Mouse (Mus musculus): ENCODE measurements at regions not wholly inside any gene's neighbourhood (a gene's known extent, or its start where the extent isn't known, plus 50 kb on each side); places are given as distances from the start of the nearest gene placed in this dataset.

DNA sequence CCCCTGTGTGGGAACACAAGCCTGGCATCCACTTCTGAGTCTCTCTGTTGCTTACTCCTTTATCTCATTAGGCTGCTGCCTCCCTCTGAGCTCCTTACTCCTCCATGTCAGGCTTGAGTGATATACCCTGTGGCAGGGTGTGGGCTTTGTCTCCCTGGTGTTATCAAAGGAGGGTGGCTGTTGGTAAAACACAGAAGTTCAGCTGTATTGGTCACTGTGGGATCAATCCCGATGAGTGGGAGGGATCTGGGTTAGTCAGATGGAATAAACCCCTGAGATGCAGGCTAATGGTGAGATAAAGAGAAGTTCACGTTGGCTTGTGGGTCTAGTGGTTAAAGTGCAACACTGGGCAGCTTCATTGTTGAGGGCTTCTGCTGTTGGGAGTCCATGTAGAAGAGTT lies 67.4 kb upstream of the 1700020N01Rik start:
- ATAC-seq (replicated peaks in 1 of 2; ENCODE audit: insufficient read depth in 1 of 2, low FRiP score in 2 of 2, low TSS enrichment in 1 of 2, low read depth in 1 of 2, poor library complexity in 2 of 2, severe bottlenecking in 2 of 2) = no peak

- ATAC-seq (replicated peaks in 1 of 2; ENCODE audit: insufficient read depth in 1 of 2, low FRiP score in 2 of 2, low TSS enrichment in 1 of 2, low read depth in 1 of 2, poor library complexity in 2 of 2, severe bottlenecking in 2 of 2) = no peak
Measured at GRCm38 (mm10) chr10:21528396-21528795, 64.5 kb upstream of the 1700020N01Rik start.

- no peak for ATAC-seq (replicated peaks in 1 of 2; ENCODE audit: insufficient read depth in 1 of 2, low FRiP score in 2 of 2, low TSS enrichment in 1 of 2, low read depth in 1 of 2, poor library complexity in 2 of 2, severe bottlenecking in 2 of 2)
Measured at GRCm38 (mm10) chr10:21529098-21529749, 63.7 kb upstream of the 1700020N01Rik start.

DNA sequence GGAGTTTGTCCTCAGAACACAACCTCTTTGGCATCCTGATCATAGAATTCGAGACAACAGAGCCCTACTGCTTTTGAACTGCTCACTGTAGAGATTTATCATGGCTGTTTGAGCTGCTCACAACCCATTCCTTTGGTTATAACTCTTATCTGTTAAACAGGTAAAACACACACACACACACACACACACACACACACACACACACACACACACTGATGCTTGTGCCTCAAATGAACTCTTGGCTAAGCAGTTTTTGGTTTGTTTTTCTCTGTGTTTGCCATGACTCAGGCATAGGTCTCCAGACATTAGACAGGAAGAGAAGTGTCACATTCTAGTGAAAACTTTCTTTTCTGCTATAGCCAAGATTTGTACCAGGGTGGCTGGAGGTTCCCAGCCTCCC lies 60.8 kb upstream of the 1700020N01Rik start:
- ATAC-seq (replicated peaks in 1 of 2; ENCODE audit: insufficient read depth in 1 of 2, low FRiP score in 2 of 2, low TSS enrichment in 1 of 2, low read depth in 1 of 2, poor library complexity in 2 of 2, severe bottlenecking in 2 of 2) = no peak

DNA sequence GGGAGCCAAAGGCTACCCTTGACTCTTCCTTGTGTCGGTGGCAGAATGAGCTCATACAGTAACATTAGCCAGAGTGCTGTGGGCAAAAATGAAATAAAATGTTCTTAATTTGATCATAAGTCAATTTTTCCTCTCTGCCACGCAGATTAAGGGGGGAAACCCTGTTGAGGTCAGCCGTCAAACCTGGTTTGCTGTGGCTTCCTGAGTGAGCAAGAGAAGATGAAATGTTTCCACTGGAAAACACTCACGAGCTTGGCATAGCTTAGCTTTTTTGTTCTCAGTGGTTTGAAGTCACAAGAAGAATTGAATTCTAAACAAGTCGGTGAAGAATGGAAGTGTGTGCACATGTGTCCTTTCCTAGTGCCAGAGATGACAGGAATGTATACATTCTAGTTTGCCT lies 57.3 kb upstream of the 1700020N01Rik start:
- no peak for ATAC-seq (replicated peaks in 1 of 2; ENCODE audit: insufficient read depth in 1 of 2, low FRiP score in 2 of 2, low TSS enrichment in 1 of 2, low read depth in 1 of 2, poor library complexity in 2 of 2, severe bottlenecking in 2 of 2)

DNA sequence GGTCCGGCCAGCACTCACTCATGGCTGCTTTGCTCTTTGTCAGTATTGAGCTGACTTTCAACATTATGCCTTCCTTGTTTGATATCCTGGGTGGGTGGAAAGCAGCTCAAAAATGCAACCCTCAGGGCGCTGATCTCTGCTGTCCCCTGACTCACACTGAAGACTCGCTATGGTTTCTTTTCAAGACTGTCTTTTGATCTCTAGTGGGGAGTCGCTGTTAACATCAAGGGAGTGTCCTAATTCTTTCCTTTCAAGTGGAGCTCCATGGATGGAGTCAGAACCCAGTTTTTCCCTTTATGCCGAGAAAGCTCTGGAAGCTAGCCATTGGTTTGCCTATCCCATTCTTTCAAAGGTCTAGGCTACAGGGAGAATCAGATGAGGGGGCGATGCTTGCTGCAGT lies 54.5 kb upstream of the 1700020N01Rik start:
- ATAC-seq (replicated peaks in 1 of 2; ENCODE audit: insufficient read depth in 1 of 2, low FRiP score in 2 of 2, low TSS enrichment in 1 of 2, low read depth in 1 of 2, poor library complexity in 2 of 2, severe bottlenecking in 2 of 2) = no peak
